Mouse (Mus musculus): ENCODE data around the gene Wdr3.

The Wdr3 gene

GRCm38 (mm10) chr3:100106736-100107135, 55.5 kb downstream of the Wdr3 start:
- H3K27me3 ChIP-seq (ENCODE audit: control insufficient read depth, insufficient read depth, low read length, poor library complexity, severe bottlenecking) = no peaks in the 10 kb centered on the region
- DNase-seq (ENCODE audit: low read depth, low spot score) = no peak

GRCm38 (mm10) chr3:100102386-100103092, 59.7 kb downstream of the Wdr3 start:
- no peak for DNase-seq (ENCODE audit: low read depth, low spot score)
- Histone ChIP-seq H3K36me3 (ENCODE audit: control insufficient read depth, insufficient read depth, low read length, poor library complexity, severe bottlenecking) (no peaks in the 10 kb centered on the region), H3K27me3 (ENCODE audit: control insufficient read depth, insufficient read depth, low read length, poor library complexity, severe bottlenecking) (no peaks in the 10 kb centered on the region)

More at GRCm38 (mm10) chr3:100106736-100107135, 55.5 kb downstream of the Wdr3 start:
- no peaks in the 10 kb centered on the region for H3K36me3 ChIP-seq (ENCODE audit: control insufficient read depth, insufficient read depth, low read length, poor library complexity, severe bottlenecking)

Data from splenic B cell, adult 2 months (primary cell).